Mouse (Mus musculus) skeletal muscle tissue, adult 2 months (tissue): Measurements from ENCODE around the gene Slc6a12.

Source experiments
- DNase-seq: peaks from one replicate; pipeline ENCODE4 v3.0.0-alpha.2; 2012; ENCODE audit warnings: low read depth, low spot score

Slc6a12 gene

GRCm38 (mm10) chr6:121412558-121413297 lies 69.9 kb downstream of the Slc6a12 start:
- DNase-seq, result no peak
